Mouse (Mus musculus): ENCODE data around the gene Reps1. TPM values are rescaled to one million over a fixed set of nuclear protein-coding genes. Genes with fewer than 3 reads are reported as not detected.

The Reps1 gene
- polyA plus RNA-seq, 1 experiment from 2014 or later: 27.1 TPM

DNA sequence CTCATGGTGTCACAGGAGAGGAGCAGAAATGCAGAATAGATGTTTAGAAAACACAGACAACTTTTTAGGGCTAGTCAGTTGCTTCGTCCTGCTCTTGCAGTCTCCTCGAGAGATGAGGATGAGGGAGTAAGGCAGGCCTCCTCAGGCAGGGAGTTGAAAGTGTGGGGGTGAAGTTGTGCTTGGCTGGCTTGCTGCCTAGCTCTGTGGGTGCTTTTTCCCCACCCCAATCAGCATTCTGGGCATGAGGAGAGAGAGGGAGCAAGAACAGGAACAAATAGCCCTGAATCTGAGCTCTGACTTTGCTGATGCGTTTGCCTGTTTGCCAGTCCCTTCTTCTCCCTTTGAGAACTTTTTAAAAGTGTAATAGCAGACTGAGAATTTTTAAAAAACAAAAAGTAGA lies 14.5 kb downstream of the Reps1 start:
- 90% methylated on average over 3 of the region's 3 CpGs for WGBS
- DNase-seq (ENCODE audit: low spot score, missing footprints): no peak

DNA sequence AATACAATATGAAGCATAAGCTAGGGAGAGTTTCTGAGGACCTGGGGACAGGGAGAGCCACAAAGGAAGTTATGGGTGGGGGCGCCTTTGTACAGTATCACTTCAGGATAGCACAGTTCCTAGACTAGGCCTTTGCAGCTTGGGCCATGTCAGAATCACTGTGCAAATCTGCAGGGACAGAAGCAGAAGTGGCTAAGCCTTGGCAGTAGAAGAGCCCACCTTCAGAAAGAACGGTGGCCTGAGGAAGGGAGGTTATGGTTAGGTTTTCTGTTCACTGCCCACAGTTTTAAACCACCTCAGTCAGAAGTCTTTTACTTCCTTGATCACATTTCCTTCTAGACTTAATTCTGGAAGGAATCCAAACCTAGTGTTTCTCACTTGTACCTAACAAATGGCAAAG lies 15.0 kb downstream of the Reps1 start:
- Histone ChIP-seq H3K27ac (ENCODE audit: low read depth, low read length) (no peak overlapping the region), H3K9ac (ENCODE audit: low read length) (no peak overlapping the region), H3K4me2 (no peak overlapping the region), H3K4me3 (ENCODE audit: low read depth, low read length) (no peak overlapping the region), H3K27me3 (ENCODE audit: control insufficient read depth, insufficient read depth, low read length) (no peaks in the 10 kb centered on the region), H3K36me3 (ENCODE audit: control insufficient read depth, insufficient read depth, low read length) (no peaks in the 10 kb centered on the region), H3K9me3 (ENCODE audit: control insufficient read depth, low read length) (no peaks in the 10 kb centered on the region), H3K4me1 (ENCODE audit: control insufficient read depth, insufficient read depth, low read length) (peaks cover 4% of the 10 kb centered on the region)
- DNase-seq (ENCODE audit: low spot score, missing footprints): no peak
- 89% methylated on average over 2 of the region's 2 CpGs for WGBS
- no peak for ATAC-seq (ENCODE audit: low FRiP score)

More for the DNA sequence above, 14.5 kb downstream of the Reps1 start:
- Histone ChIP-seq H3K4me3 (ENCODE audit: low read depth, low read length) (no peak overlapping the region), H3K36me3 (ENCODE audit: control insufficient read depth, insufficient read depth, low read length) (no peaks in the 10 kb centered on the region), H3K9me3 (ENCODE audit: control insufficient read depth, low read length) (no peaks in the 10 kb centered on the region), H3K4me1 (ENCODE audit: control insufficient read depth, insufficient read depth, low read length) (peaks cover 4% of the 10 kb centered on the region), H3K27me3 (ENCODE audit: control insufficient read depth, insufficient read depth, low read length) (no peaks in the 10 kb centered on the region), H3K9ac (ENCODE audit: low read length) (no peak overlapping the region), H3K27ac (ENCODE audit: low read depth, low read length) (no peak overlapping the region), H3K4me2 (no peak overlapping the region)
- ATAC-seq (ENCODE audit: low FRiP score): no peak

DNA sequence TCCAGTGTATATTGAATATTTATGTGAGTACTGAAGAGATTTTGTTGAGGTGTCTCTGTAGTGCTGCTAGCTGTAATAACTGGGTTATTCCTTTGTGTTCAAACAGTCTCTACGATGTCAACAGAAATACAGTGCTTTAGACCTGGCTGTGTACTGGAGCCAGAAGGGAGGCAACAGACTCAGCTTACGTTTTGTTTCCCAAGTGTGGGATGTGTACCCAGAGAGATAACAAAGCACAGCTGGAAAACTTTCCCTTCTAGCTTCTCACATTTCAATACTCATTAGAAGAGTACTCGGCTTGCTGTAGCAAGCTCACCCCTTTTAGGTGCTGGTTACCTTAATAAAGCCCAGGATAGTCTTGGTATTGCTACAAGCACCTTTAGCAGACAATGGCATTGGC lies 17.2 kb downstream of the Reps1 start:
- Histone ChIP-seq H3K4me3 (ENCODE audit: low read depth, low read length) (no peak overlapping the region), H3K9ac (ENCODE audit: low read length) (no peak overlapping the region), H3K4me1 (ENCODE audit: control insufficient read depth, insufficient read depth, low read length) (peaks cover 2% of the 10 kb centered on the region; the same call in 1 of the 2 replicates), H3K27ac (ENCODE audit: low read depth, low read length) (no peak overlapping the region), H3K27me3 (ENCODE audit: control insufficient read depth, insufficient read depth, low read length) (no peaks in the 10 kb centered on the region), H3K4me2 (no peak overlapping the region), H3K9me3 (ENCODE audit: control insufficient read depth, low read length) (no peaks in the 10 kb centered on the region), H3K36me3 (ENCODE audit: control insufficient read depth, insufficient read depth, low read length) (no peaks in the 10 kb centered on the region)
- WGBS: 85% methylated on average over 3 of the region's 3 CpGs
- ATAC-seq (ENCODE audit: low FRiP score) (no peak), DNase-seq (ENCODE audit: low spot score, missing footprints) (no peak)

DNA sequence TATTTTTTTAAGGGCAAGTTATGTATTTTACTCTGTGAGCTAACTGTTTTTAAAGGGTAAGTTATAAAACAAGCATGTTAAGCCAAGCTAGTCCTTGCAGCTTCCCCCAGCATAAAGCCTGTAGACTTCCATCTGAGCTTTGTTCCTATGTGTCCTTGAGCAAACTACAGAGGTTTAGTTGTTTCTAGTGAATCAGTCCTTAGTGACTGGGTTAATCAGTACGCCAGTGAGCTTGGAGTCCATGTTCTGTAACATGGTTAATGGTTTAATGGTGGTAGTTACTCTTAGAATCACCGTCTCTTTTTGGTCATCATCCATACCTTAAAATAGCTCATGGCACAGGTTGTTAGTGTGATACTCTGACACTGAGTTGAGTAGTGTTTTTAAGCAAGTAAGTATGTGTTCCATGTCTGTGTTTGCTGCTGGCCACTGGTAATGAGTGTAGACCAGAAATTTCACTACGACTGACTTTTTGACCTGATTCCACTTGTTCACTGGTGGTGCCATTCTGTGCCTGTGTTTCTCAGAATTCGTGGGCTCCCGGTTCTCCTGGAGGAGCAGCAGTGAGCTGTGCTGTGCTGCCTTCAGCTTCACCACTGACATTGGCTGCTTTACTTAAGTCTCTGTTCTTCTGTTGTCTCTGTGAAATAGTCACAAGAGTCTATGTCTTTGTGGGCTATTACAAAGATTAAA lies 18.9 kb downstream of the Reps1 start:
- ATAC-seq (ENCODE audit: low FRiP score): no peak
- H3K9ac ChIP-seq (ENCODE audit: low read length): no peak overlapping the region
- no peak overlapping the region for H3K4me2 ChIP-seq
- no peaks in the 10 kb centered on the region for H3K36me3 ChIP-seq (ENCODE audit: control insufficient read depth, insufficient read depth, low read length)
- H3K4me3 ChIP-seq (ENCODE audit: low read depth, low read length): no peak overlapping the region
- H3K27me3 ChIP-seq (ENCODE audit: control insufficient read depth, insufficient read depth, low read length): no peaks in the 10 kb centered on the region
- DNase-seq (ENCODE audit: low spot score, missing footprints): no peak
- H3K27ac ChIP-seq (ENCODE audit: low read depth, low read length): no peak overlapping the region
- H3K9me3 ChIP-seq (ENCODE audit: control insufficient read depth, low read length): no peaks in the 10 kb centered on the region
- no peaks in the 10 kb centered on the region for H3K4me1 ChIP-seq (ENCODE audit: control insufficient read depth, insufficient read depth, low read length)
- 84% methylated on average over 5 of the region's 5 CpGs for WGBS

- Histone ChIP-seq H3K9me3 (ENCODE audit: control insufficient read depth, low read length) (no peaks in the 10 kb centered on the region), H3K27me3 (ENCODE audit: control insufficient read depth, insufficient read depth, low read length) (no peaks in the 10 kb centered on the region), H3K36me3 (ENCODE audit: control insufficient read depth, insufficient read depth, low read length) (no peaks in the 10 kb centered on the region), H3K27ac (ENCODE audit: low read depth, low read length) (no peak overlapping the region), H3K4me3 (ENCODE audit: low read depth, low read length) (no peak overlapping the region), H3K4me1 (ENCODE audit: control insufficient read depth, insufficient read depth, low read length) (no peaks in the 10 kb centered on the region), H3K4me2 (no peak overlapping the region), H3K9ac (ENCODE audit: low read length) (no peak overlapping the region)
- WGBS: 97% methylated on average over 6 of the region's 6 CpGs
- DNase-seq (ENCODE audit: low spot score, missing footprints) (no peak), ATAC-seq (ENCODE audit: low FRiP score) (no peak)
Observed at GRCm38 (mm10) chr10:18075845-18076244, 20.2 kb downstream of the Reps1 start.

DNA sequence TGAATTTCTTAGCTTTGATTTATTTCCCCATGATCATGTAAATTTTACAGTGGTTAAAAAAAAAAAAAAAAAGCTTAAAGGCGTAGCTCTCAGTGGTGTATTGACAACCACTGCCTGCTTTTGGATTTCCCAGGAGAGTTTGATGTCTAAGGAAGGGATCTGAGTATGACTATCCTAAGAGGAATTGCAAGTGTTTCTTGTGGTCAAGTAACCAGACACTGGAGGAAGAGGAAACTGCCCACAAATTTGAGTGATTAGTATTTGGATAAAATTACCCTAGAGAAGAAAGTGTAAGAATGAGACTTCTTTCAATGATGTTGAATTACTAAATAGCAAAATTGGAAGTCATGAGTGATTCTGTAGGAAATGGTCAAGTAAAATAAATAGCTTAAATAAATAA lies 25.9 kb downstream of the Reps1 start:
- Histone ChIP-seq H3K27me3 (ENCODE audit: control insufficient read depth, insufficient read depth, low read length) (no peaks in the 10 kb centered on the region), H3K36me3 (ENCODE audit: control insufficient read depth, insufficient read depth, low read length) (0 out of 2 replicates have a peak, but pooled peaks cover 2% of the 10 kb centered on the region), H3K4me2 (no peak overlapping the region), H3K4me3 (ENCODE audit: low read depth, low read length) (no peak overlapping the region), H3K4me1 (ENCODE audit: control insufficient read depth, insufficient read depth, low read length) (no peaks in the 10 kb centered on the region), H3K27ac (ENCODE audit: low read depth, low read length) (no peak overlapping the region), H3K9me3 (ENCODE audit: control insufficient read depth, low read length) (no peaks in the 10 kb centered on the region; the same call in 1 of the 2 replicates), H3K9ac (ENCODE audit: low read length) (no peak overlapping the region)
- 84% methylated on average over 1 of the region's 1 CpGs for WGBS
- ATAC-seq (ENCODE audit: low FRiP score): no peak
- no peak for DNase-seq (ENCODE audit: low spot score, missing footprints)

DNA sequence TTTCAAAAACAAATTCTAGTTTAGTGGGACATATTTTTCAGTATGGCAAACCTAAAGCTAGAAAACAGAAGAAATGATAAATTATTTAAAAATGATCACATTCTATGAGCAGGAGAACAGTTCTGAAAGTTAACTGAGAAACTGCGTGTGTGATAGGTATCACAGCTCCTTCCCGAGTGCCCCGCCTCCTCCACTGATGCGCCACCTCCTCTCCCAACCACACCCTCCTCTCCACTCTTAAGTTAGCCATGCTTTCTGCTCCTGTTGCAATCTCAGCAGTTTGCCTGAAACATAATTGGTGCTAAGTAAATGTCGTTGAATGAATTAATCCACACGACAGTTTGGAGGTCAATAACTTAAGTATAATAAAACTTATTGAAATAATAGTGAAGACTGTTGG lies 27.1 kb downstream of the Reps1 start:
- Histone ChIP-seq H3K4me3 (ENCODE audit: low read depth, low read length) (no peak overlapping the region), H3K4me2 (no peak overlapping the region), H3K27me3 (ENCODE audit: control insufficient read depth, insufficient read depth, low read length) (no peaks in the 10 kb centered on the region), H3K4me1 (ENCODE audit: control insufficient read depth, insufficient read depth, low read length) (no peaks in the 10 kb centered on the region), H3K9ac (ENCODE audit: low read length) (no peak overlapping the region), H3K9me3 (ENCODE audit: control insufficient read depth, low read length) (no peaks in the 10 kb centered on the region; the same call in 1 of the 2 replicates), H3K36me3 (ENCODE audit: control insufficient read depth, insufficient read depth, low read length) (0 out of 2 replicates have a peak, but pooled peaks cover 2% of the 10 kb centered on the region), H3K27ac (ENCODE audit: low read depth, low read length) (no peak overlapping the region)
- ATAC-seq (ENCODE audit: low FRiP score) (no peak), DNase-seq (ENCODE audit: low spot score, missing footprints) (no peak)
- 97% methylated on average over 6 of the region's 6 CpGs for WGBS

- H3K9me3 ChIP-seq (ENCODE audit: control insufficient read depth, low read length): no peaks in the 10 kb centered on the region; the same call in 1 of the 2 replicates
- no peaks in the 10 kb centered on the region; the same call in 1 of the 2 replicates for H3K36me3 ChIP-seq (ENCODE audit: control insufficient read depth, insufficient read depth, low read length)
- H3K4me2 ChIP-seq: no peak overlapping the region
- H3K27ac ChIP-seq (ENCODE audit: low read depth, low read length): no peak overlapping the region
- H3K9ac ChIP-seq (ENCODE audit: low read length): no peak overlapping the region
- no peak for DNase-seq (ENCODE audit: low spot score, missing footprints)
- no peaks in the 10 kb centered on the region for H3K27me3 ChIP-seq (ENCODE audit: control insufficient read depth, insufficient read depth, low read length)
- no peak overlapping the region for H3K4me3 ChIP-seq (ENCODE audit: low read depth, low read length)
- ATAC-seq (ENCODE audit: low FRiP score): no peak
- H3K4me1 ChIP-seq (ENCODE audit: control insufficient read depth, insufficient read depth, low read length): no peaks in the 10 kb centered on the region
Observed at GRCm38 (mm10) chr10:18090691-18091090, 35.0 kb downstream of the Reps1 start.

DNA sequence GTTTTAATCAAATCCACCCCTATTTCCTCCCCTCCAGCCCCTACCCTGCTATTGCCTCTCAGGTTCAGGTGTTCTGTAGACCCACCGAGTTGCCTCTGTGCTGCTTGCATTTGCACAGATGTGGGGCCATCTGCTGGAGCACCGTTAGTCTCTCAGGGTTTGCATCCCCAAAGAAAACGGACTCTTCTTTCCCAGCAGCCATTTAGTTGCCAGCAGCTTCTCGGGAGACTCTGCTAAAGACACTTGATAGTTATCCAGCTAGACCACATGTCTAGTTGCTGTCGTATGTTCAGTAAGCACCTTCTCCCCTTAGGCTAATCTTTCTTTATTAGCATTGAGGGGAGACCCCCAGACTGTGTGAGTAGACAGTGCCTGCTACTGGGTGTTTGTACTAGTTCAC lies 46.5 kb downstream of the Reps1 start:
- no peak overlapping the region for H3K4me3 ChIP-seq (ENCODE audit: low read depth, low read length)
- no peaks in the 10 kb centered on the region for H3K4me1 ChIP-seq (ENCODE audit: control insufficient read depth, insufficient read depth, low read length)
- ATAC-seq (ENCODE audit: low FRiP score): no peak
- no peak for DNase-seq (ENCODE audit: low spot score, missing footprints)
- no peaks in the 10 kb centered on the region for H3K9me3 ChIP-seq (ENCODE audit: control insufficient read depth, low read length)
- H3K36me3 ChIP-seq (ENCODE audit: control insufficient read depth, insufficient read depth, low read length): no peaks in the 10 kb centered on the region
- no peak overlapping the region for H3K4me2 ChIP-seq
- WGBS: 73% methylated on average over 5 of the region's 5 CpGs
- no peaks in the 10 kb centered on the region for H3K27me3 ChIP-seq (ENCODE audit: control insufficient read depth, insufficient read depth, low read length)
- no peak overlapping the region for H3K9ac ChIP-seq (ENCODE audit: low read length)
- H3K27ac ChIP-seq (ENCODE audit: low read depth, low read length): no peak overlapping the region

Measured in midbrain, embryonic 11.5 days (tissue).